Mouse (Mus musculus) liver, adult 2 months (tissue): ENCODE measurements around the gene 6330403K07Rik. TPM values are rescaled to one million over a fixed set of nuclear protein-coding genes. Genes with fewer than 3 reads are reported as not detected.

Experiments used
- DNase-seq: peaks from one replicate; pipeline ENCODE4 v3.0.0-alpha.2; 2011; ENCODE audit warnings: low read depth, low spot score; ENCODE audit errors: extremely low read depth
- H3K27ac ChIP-seq: fragments of 200-500 bp; replicated peaks from 2 replicates; pipeline ENCODE4 v1.5.1; 2012; ENCODE audit warnings: low read depth, mild to moderate bottlenecking, control low read depth, inconsistent platforms, low read length; ENCODE audit not compliant: insufficient read depth
- H3K27me3 ChIP-seq: fragments of 200-500 bp; 2 replicates; pipeline ENCODE4 v1.6.1; 2012; ENCODE audit warnings: mild to moderate bottlenecking, moderate library complexity, low read length, inconsistent platforms; ENCODE audit not compliant: control insufficient read depth, insufficient read depth
- H3K36me3 ChIP-seq: fragments of 200-500 bp; 2 replicates; pipeline ENCODE4 v1.6.1; 2012; ENCODE audit warnings: low read length, inconsistent platforms; ENCODE audit not compliant: control insufficient read depth, insufficient read depth
- H3K4me1 ChIP-seq: fragments of 200-500 bp; 2 replicates; pipeline ENCODE4 v1.6.1; 2011; ENCODE audit warnings: low read length; ENCODE audit not compliant: control insufficient read depth, insufficient read depth
- H3K4me3 ChIP-seq: fragments of 200-500 bp; 2 replicates; pipeline ENCODE4 v1.5.1; 2011; ENCODE audit warnings: low read depth, mild to moderate bottlenecking, control low read depth, low read length, moderate library complexity; ENCODE audit not compliant: insufficient read depth
- H3K79me2 ChIP-seq: fragments of 200-500 bp; 2 replicates; pipeline ENCODE4 v1.6.1; 2012; ENCODE audit warnings: inconsistent platforms, mild to moderate bottlenecking, low read length, moderate library complexity; ENCODE audit not compliant: control insufficient read depth, insufficient read depth
- H3K9ac ChIP-seq: fragments of 200-500 bp; 2 replicates; pipeline ENCODE4 v1.6.1; 2012; ENCODE audit warnings: low read depth, mild to moderate bottlenecking, control low read depth, inconsistent platforms, low read length
- CTCF ChIP-seq: fragments of 200-500 bp; IDR thresholded peaks from 2 replicates; pipeline ENCODE4 v1.5.1; 2011; ENCODE audit warnings: low read depth, low read length, control low read depth
- POLR2A ChIP-seq: fragments of 200-500 bp; IDR thresholded peaks from 2 replicates; pipeline ENCODE4 v1.6.1; 2011; ENCODE audit warnings: low read length, control low read depth; ENCODE audit not compliant: insufficient read depth; ENCODE audit errors: extremely low read depth
- WGBS: fragments of 180-500 bp; shearing (Covaris S2); methylation state at CpG from one replicate; pipeline ENCODE4 v1.1.7; 2018; 5-methylcytosine and 5-hydroxymethylcytosine counted together
- polyA plus RNA-seq: library from polyadenylated mRNA; depleted of rRNA; stranded (reverse); fragments of >200 nt; gene quantifications from 2 replicates; pipeline ENCODE4 v1.2.3, GENCODE M21; 2012; rRNA removed
- total RNA-seq: library from RNA; depleted of rRNA; stranded (reverse); fragments of >200 nt; gene quantifications from 2 replicates; pipeline ENCODE4 v1.2.3, GENCODE M21; 2014; rRNA removed

Gene 6330403K07Rik
- total and polyA plus RNA-seq, 2 experiments, result not detected

DNA sequence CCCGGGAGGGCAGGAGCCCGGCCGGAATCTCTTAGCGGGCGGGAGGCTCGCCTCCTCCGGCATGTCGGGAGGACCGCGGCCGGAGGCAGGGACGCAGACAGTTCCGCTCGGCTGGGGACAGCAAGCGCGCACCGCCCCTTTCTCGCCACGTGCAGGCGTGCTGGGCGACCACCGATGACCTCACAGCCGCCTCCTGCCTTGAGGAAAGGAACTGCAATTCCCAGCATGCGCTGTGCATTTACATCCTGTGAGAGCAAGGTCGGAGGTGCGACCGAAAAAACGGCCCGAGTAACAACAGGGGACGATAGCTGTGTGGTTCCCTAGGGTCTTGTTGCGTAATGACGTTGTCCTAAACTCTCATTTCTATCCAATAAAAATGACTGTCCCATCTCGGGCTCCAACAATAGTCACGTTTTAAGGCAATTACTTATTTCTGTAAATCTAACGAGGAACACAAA lies 29.0 kb downstream of the 6330403K07Rik start, which contains the start of gene Dhx33:
Gene Dhx33 (minus strand): TSS at position 122 of the 458 bp plus-strand sequence.
- Histone ChIP-seq H3K4me3 (peak within 1 kb of the TSS; percentile 75), H3K9ac (peak within 1 kb of the TSS; percentile 75), H3K36me3 (peaks cover 21% of the 10 kb centered on the region), H3K27me3 (no peaks in the 10 kb centered on the region), H3K4me1 (peaks cover 19% of the 10 kb centered on the region), H3K27ac (peak within 1 kb of the TSS; percentile 64), H3K79me2 (peaks cover 7% of the 10 kb centered on the region; the same call in 1 of the 2 replicates)
- under 1% methylated on average over 35 of the region's 35 CpGs for WGBS
- peak; percentile 98 for DNase-seq
- TF ChIP-seq POLR2A, result 0 out of 2 replicates have a peak, but pooled peaks have one; percentile 43
- 0 out of 2 replicates have a peak, but pooled peaks have one; percentile 7 for TF ChIP-seq CTCF

DNA sequence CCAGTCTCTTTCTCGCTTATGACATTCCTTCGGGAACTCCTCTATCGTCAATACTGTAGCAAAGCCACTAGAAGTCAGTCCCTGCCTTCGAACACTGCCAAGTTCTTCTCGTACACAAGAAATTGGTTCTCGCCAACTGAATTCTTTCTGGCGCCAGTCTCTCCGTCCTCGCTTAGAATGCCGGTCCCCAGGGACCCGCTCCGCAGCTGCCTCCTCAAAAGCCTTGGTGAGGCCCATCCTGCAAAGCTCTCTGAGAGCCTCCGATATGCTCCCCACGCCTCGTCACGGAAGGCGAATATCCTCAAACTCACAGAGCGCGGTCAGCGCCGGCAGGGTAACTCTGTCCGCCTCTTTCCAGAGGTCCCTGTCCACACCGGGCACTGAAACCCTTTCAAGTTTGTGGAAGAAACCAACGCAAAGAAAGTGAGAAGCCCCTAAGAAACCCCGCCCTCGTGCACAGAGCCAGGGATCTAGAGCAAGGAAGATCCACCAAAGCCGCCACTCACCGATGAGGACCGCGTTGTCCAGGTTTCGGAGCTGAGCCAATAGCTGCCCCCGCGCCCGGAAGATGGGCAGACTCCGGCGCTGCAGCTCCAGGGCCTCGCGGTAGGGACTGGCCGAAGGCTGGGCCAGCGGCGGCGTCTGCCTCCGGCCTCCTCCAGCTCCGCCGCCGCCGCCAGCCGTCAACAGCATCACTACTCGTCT lies 29.6 kb downstream of the 6330403K07Rik start:
- Histone ChIP-seq H3K9ac (peak overlapping the region; percentile 75), H3K79me2 (peaks cover 7% of the 10 kb centered on the region; the same call in 1 of the 2 replicates), H3K27ac (peak overlapping the region; percentile 57), H3K27me3 (no peaks in the 10 kb centered on the region), H3K36me3 (peaks cover 21% of the 10 kb centered on the region), H3K4me1 (peaks cover 16% of the 10 kb centered on the region), H3K4me3 (peak overlapping the region; percentile 75)
- WGBS, result under 1% methylated on average over 49 of the region's 49 CpGs
- no peak for TF ChIP-seq CTCF
- no peak for TF ChIP-seq POLR2A
- peak; percentile 53 for DNase-seq

DNA sequence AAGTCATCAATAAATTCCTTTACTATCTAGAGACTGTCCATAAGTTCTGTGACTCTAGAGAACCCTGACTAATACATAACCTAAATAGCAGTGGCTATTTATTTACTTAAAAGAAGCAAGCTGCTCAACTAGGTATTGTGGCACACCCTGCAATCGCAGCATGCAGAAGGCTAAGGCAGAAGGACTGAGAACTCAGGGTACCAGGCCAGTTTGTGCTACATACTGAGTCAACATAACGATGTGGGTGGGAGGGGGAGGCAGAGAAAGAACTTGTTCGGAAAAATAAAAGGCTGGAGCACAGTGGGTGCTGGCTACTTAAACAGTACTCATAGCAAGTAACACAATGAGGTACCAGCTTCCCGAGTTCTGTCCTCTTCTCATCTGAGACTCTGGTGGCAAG lies 32.1 kb downstream of the 6330403K07Rik start:
- Histone ChIP-seq H3K4me1 (peaks cover 9% of the 10 kb centered on the region), H3K79me2 (peaks cover 7% of the 10 kb centered on the region; the same call in 1 of the 2 replicates), H3K9ac (no peak overlapping the region; the same call in 1 of the 2 replicates), H3K27ac (no peak overlapping the region), H3K27me3 (no peaks in the 10 kb centered on the region), H3K4me3 (no peak overlapping the region), H3K36me3 (peaks cover 30% of the 10 kb centered on the region)
- 85% methylated on average over 4 of the region's 4 CpGs for WGBS
- DNase-seq, result no peak
- TF ChIP-seq CTCF, result no peak
- no peak for TF ChIP-seq POLR2A

DNA sequence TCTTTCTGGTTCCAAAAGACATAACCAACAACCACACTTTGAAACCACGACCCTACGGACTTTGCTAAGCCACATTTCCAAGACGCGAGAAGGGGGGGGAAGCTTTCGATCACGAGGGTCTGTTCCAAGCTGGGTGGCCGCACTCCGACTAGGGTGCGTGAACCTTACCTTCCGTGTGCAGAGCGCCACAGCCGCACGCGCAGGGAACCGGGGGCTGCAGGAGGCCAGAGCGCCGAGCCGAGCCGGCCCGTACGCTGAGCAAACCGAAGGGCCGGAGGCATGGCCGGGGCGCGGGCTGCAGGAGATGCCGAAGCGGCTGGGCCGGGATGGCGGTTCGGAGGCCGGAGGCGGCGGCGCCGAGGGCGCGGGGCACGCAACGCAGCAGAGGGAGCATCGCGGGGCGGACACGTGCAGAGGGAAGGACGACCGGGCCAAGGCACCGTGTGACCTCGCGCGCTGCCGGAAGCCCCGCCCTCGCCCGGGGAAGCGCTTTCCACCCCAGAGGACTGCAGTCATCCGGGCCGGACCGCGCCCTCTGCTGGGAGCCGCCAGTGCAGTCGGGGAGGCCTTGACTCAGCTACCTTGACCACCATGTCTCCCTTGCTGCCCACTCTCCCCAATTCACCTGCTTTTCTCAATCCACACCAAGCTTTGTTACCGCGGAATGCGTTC lies 50.6 kb downstream of the 6330403K07Rik start, which contains the start of gene C1qbp:
Gene C1qbp (minus strand): TSS at position 470 of the 672 bp plus-strand sequence.
- Histone ChIP-seq H3K4me1 (peaks cover 8% of the 10 kb centered on the region; the same call in 1 of the 2 replicates), H3K36me3 (peaks cover 26% of the 10 kb centered on the region), H3K79me2 (peaks cover 6% of the 10 kb centered on the region; the same call in 1 of the 2 replicates), H3K27ac (peak within 1 kb of the TSS; percentile 71), H3K9ac (peak within 1 kb of the TSS; percentile 92), H3K27me3 (no peaks in the 10 kb centered on the region), H3K4me3 (peak within 1 kb of the TSS; percentile 97)
- DNase-seq, result peak; percentile 79
- WGBS, result under 1% methylated on average over 63 of the region's 64 CpGs
- TF ChIP-seq POLR2A, result 0 out of 2 replicates have a peak, but pooled peaks have one; percentile 58
- TF ChIP-seq CTCF, result peak; percentile 94

DNA sequence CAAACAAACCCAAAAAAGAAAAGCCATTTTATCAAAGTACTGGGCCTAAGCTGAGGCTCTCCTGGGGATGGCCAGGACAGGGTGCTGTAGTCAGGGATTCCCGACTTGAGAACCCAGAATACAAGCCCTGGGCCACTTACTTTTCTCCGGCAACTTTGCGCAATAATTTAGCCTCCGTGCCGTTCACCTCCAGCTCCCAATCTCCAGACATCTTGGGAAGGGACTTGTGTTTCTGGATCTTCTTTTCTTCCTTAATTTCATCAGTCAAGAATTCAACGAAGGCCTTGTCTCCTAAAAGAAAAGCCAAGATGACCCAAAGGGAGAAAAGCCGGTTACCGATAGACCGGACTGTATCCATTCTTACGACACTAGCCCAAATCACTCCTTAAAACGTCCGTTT lies 51.3 kb downstream of the 6330403K07Rik start:
- Histone ChIP-seq H3K4me3 (peak overlapping the region; percentile 97), H3K27ac (no peak overlapping the region), H3K9ac (peak overlapping the region; percentile 22), H3K79me2 (peaks cover 6% of the 10 kb centered on the region; the same call in 1 of the 2 replicates), H3K4me1 (peaks cover 8% of the 10 kb centered on the region; the same call in 1 of the 2 replicates), H3K27me3 (no peaks in the 10 kb centered on the region), H3K36me3 (peaks cover 29% of the 10 kb centered on the region)
- DNase-seq, result peak; percentile 60
- TF ChIP-seq POLR2A, result no peak
- TF ChIP-seq CTCF, result no peak
- WGBS, result 2% methylated on average over 12 of the region's 12 CpGs

Other genes starting within 250 kb of the 6330403K07Rik start
- gene Scimp, start 220.9 kb downstream of the 6330403K07Rik start, total RNA-seq, result 1.7 and 1.9 TPM in 2 replicates
- gene Scimp, start 220.9 kb downstream of the 6330403K07Rik start, polyA plus RNA-seq, result 0.93 and 2.0 TPM in 2 replicates
- gene Rabep1, start 188.7 kb downstream of the 6330403K07Rik start, total RNA-seq, result 27.9 and 29.1 TPM in 2 replicates
- gene Rabep1, start 188.7 kb downstream of the 6330403K07Rik start, polyA plus RNA-seq, result 3.3 and 3.5 TPM in 2 replicates
- 26.9 and 28.9 TPM in 2 replicates for gene Nup88, start 63.5 kb downstream of the 6330403K07Rik start, total RNA-seq
- 11.6 and 14.3 TPM in 2 replicates for gene Nup88, start 63.5 kb downstream of the 6330403K07Rik start, polyA plus RNA-seq
- gene Rpain, start 63.3 kb downstream of the 6330403K07Rik start, total RNA-seq, result 48.1 and 51.5 TPM in 2 replicates
- gene Rpain, start 63.3 kb downstream of the 6330403K07Rik start, polyA plus RNA-seq, result 32.5 and 38.5 TPM in 2 replicates
- 39.0 and 51.7 TPM in 2 replicates for gene C1qbp, start 50.5 kb downstream of the 6330403K07Rik start, total RNA-seq
- 128 and 152 TPM in 2 replicates for gene C1qbp, start 50.5 kb downstream of the 6330403K07Rik start, polyA plus RNA-seq
- gene Dhx33, start 29.1 kb downstream of the 6330403K07Rik start, total RNA-seq, result 7.8 and 9.0 TPM in 2 replicates
- gene Dhx33, start 29.1 kb downstream of the 6330403K07Rik start, polyA plus RNA-seq, result 13.8 and 22.0 TPM in 2 replicates
- 7.8 and 9.7 TPM in 2 replicates for gene Mis12, start 13.9 kb downstream of the 6330403K07Rik start, total RNA-seq
- 2.7 and 3.0 TPM in 2 replicates for gene Mis12, start 13.9 kb downstream of the 6330403K07Rik start, polyA plus RNA-seq
- gene Derl2, start 13.7 kb downstream of the 6330403K07Rik start, total RNA-seq, result 56.4 and 59.0 TPM in 2 replicates
- 49.4 and 58.5 TPM in 2 replicates for gene Derl2, start 13.7 kb downstream of the 6330403K07Rik start, polyA plus RNA-seq
- 0.09 and 0.20 TPM in 2 replicates for gene Nlrp1a, start 111.2 kb upstream of the 6330403K07Rik start, total RNA-seq
- gene Nlrp1a, start 111.2 kb upstream of the 6330403K07Rik start, polyA plus RNA-seq, result 0.04 TPM in 1 of 2 replicates, not detected in the other
- gene Nlrp1b, start 197.2 kb upstream of the 6330403K07Rik start, total RNA-seq, result 0.46 and 0.67 TPM in 2 replicates
- 0.07 and 0.18 TPM in 2 replicates for gene Nlrp1b, start 197.2 kb upstream of the 6330403K07Rik start, polyA plus RNA-seq